Mouse (Mus musculus) hindbrain, embryonic 11.5 days (tissue): ENCODE measurements around the gene Fam214a. TPM values are rescaled to one million over a fixed set of nuclear protein-coding genes. Genes with fewer than 3 reads are reported as not detected.

Source experiments
- ATAC-seq: fragments of 200-750 bp; cut with Nextera tagmentation; 2 replicates; pipeline ENCODE4 v1.8.0; 2017; ENCODE audit warnings: mild to moderate bottlenecking, moderate TSS enrichment, moderate library complexity; ENCODE audit not compliant: low FRiP score
- DNase-seq: peaks from one replicate; pipeline ENCODE4 v3.0.0-alpha.2; 2015; ENCODE audit warnings: low spot score
- H3K27ac ChIP-seq: fragments of 300-500 bp; sonication (generic); 2 replicates; pipeline ENCODE4 v1.5.1; 2014; ENCODE audit warnings: mild to moderate bottlenecking, low read depth, low read length
- H3K27me3 ChIP-seq: fragments of 300-500 bp; sonication (generic); 2 replicates; pipeline ENCODE4 v1.6.1; 2014; ENCODE audit warnings: mild to moderate bottlenecking, low read length, moderate library complexity, mixed read lengths; ENCODE audit not compliant: control insufficient read depth, insufficient read depth
- H3K36me3 ChIP-seq: fragments of 300-500 bp; sonication (generic); 2 replicates; pipeline ENCODE4 v1.6.1; 2014; ENCODE audit warnings: mild to moderate bottlenecking, low read length, moderate library complexity, mixed read lengths; ENCODE audit not compliant: control insufficient read depth, insufficient read depth
- H3K4me1 ChIP-seq: fragments of 300-500 bp; sonication (generic); replicated peaks from 2 replicates; pipeline ENCODE4 v1.6.1; 2014; ENCODE audit warnings: low read length, mixed read lengths; ENCODE audit not compliant: control insufficient read depth, insufficient read depth
- H3K4me2 ChIP-seq: fragments of 300-500 bp; sonication (generic); replicated peaks from 2 replicates; pipeline ENCODE4 v1.6.1; 2014; ENCODE audit warnings: mild to moderate bottlenecking, low read depth, low read length
- H3K4me3 ChIP-seq: fragments of 300-500 bp; sonication (generic); 2 replicates; pipeline ENCODE4 v1.5.1; 2014; ENCODE audit warnings: low read depth, low read length
- H3K9ac ChIP-seq: fragments of 300-500 bp; sonication (generic); 2 replicates; pipeline ENCODE4 v1.6.1; 2014; ENCODE audit warnings: low read depth, low read length
- H3K9me3 ChIP-seq: fragments of 300-500 bp; sonication (generic); 2 replicates; pipeline ENCODE4 v1.6.1; 2016; ENCODE audit warnings: low read length; ENCODE audit not compliant: control insufficient read depth
- WGBS: fragments of 180-500 bp; shearing (Covaris S2); extraction: QIAGEN DNeasy Blood & Tissue Kit; methylation state at CpG from one replicate; pipeline ENCODE4 v1.1.7; 2014; 5-methylcytosine and 5-hydroxymethylcytosine counted together
- polyA plus RNA-seq: library from polyadenylated mRNA; unstranded; fragments of >200 nt; fragmentation: Nextera tagmentation; extraction: Ambion mirVana; gene quantifications from 2 replicates; pipeline ENCODE4 v1.2.1, GENCODE M21; 2014

Fam214a gene
- polyA plus RNA-seq, 1 experiment from 2014 or later = 17.9 TPM

GRCm38 (mm10) chr9:74996349-74996748 lies 43.7 kb downstream of the Fam214a start:
- Histone ChIP-seq H3K9ac (no peak overlapping the region), H3K4me1 (no peaks in the 10 kb centered on the region), H3K36me3 (no peaks in the 10 kb centered on the region), H3K4me2 (no peak overlapping the region), H3K27ac (no peak overlapping the region), H3K9me3 (no peaks in the 10 kb centered on the region), H3K27me3 (no peaks in the 10 kb centered on the region), H3K4me3 (no peak overlapping the region)
- 67% methylated on average over 2 of the region's 2 CpGs for WGBS
- ATAC-seq (no peak), DNase-seq (no peak)

GRCm38 (mm10) chr9:74997976-74998375 lies 45.3 kb downstream of the Fam214a start:
- no peak for DNase-seq

GRCm38 (mm10) chr9:75001006-75001405 lies 48.3 kb downstream of the Fam214a start:
- H3K4me3 ChIP-seq = no peak overlapping the region
- no peak overlapping the region for H3K4me2 ChIP-seq
- no peaks in the 10 kb centered on the region for H3K27me3 ChIP-seq
- ATAC-seq (no peak), DNase-seq (no peak)
- H3K9ac ChIP-seq = no peak overlapping the region
- H3K4me1 ChIP-seq = no peaks in the 10 kb centered on the region
- WGBS = 88% methylated on average over 6 of the region's 6 CpGs
- H3K36me3 ChIP-seq = no peaks in the 10 kb centered on the region
- no peak overlapping the region for H3K27ac ChIP-seq
- no peaks in the 10 kb centered on the region for H3K9me3 ChIP-seq

More at GRCm38 (mm10) chr9:74997976-74998375, 45.3 kb downstream of the Fam214a start:
- H3K27me3 ChIP-seq = no peaks in the 10 kb centered on the region
- H3K4me1 ChIP-seq = no peaks in the 10 kb centered on the region
- H3K9ac ChIP-seq = no peak overlapping the region
- no peak for ATAC-seq
- H3K4me3 ChIP-seq = no peak overlapping the region
- H3K36me3 ChIP-seq = no peaks in the 10 kb centered on the region
- H3K4me2 ChIP-seq = no peak overlapping the region
- no peaks in the 10 kb centered on the region for H3K9me3 ChIP-seq
- no peak overlapping the region for H3K27ac ChIP-seq

GRCm38 (mm10) chr9:75001611-75002204 lies 49.0 kb downstream of the Fam214a start:
- ATAC-seq = no peak

GRCm38 (mm10) chr9:75002262-75002661 lies 49.6 kb downstream of the Fam214a start:
- Histone ChIP-seq H3K9me3 (no peaks in the 10 kb centered on the region), H3K27me3 (no peaks in the 10 kb centered on the region), H3K4me2 (no peak overlapping the region), H3K36me3 (no peaks in the 10 kb centered on the region), H3K4me1 (no peaks in the 10 kb centered on the region), H3K9ac (no peak overlapping the region), H3K27ac (no peak overlapping the region), H3K4me3 (no peak overlapping the region)
- ATAC-seq = no peak
- 81% methylated on average over 3 of the region's 3 CpGs for WGBS
- no peak for DNase-seq

More at GRCm38 (mm10) chr9:75001611-75002204, 49.0 kb downstream of the Fam214a start:
- Histone ChIP-seq H3K9me3 (no peaks in the 10 kb centered on the region), H3K9ac (no peak overlapping the region), H3K27me3 (no peaks in the 10 kb centered on the region), H3K4me1 (no peaks in the 10 kb centered on the region), H3K4me2 (no peak overlapping the region), H3K27ac (no peak overlapping the region), H3K4me3 (no peak overlapping the region), H3K36me3 (no peaks in the 10 kb centered on the region)
- 84% methylated on average over 5 of the region's 5 CpGs for WGBS
- no peak for DNase-seq

- no peak for DNase-seq
- ATAC-seq = no peak
- Histone ChIP-seq H3K4me1 (no peaks in the 10 kb centered on the region), H3K27me3 (no peaks in the 10 kb centered on the region), H3K36me3 (no peaks in the 10 kb centered on the region), H3K4me2 (no peak overlapping the region), H3K9ac (no peak overlapping the region), H3K4me3 (no peak overlapping the region), H3K9me3 (no peaks in the 10 kb centered on the region), H3K27ac (no peak overlapping the region)
- 96% methylated on average over 10 of the region's 10 CpGs for WGBS
These were observed 51.5 kb downstream of the Fam214a start for GRCm38 (mm10) chr9:75004203-75004602.

- Histone ChIP-seq H3K4me1 (no peaks in the 10 kb centered on the region), H3K36me3 (0 out of 2 replicates have a peak, but pooled peaks cover 2% of the 10 kb centered on the region), H3K9me3 (no peaks in the 10 kb centered on the region), H3K27me3 (no peaks in the 10 kb centered on the region), H3K4me3 (no peak overlapping the region), H3K9ac (no peak overlapping the region), H3K4me2 (no peak overlapping the region), H3K27ac (no peak overlapping the region)
- no peak for DNase-seq
- no peak for ATAC-seq
- 94% methylated on average over 2 of the region's 2 CpGs for WGBS
These were observed 63.9 kb downstream of the Fam214a start for GRCm38 (mm10) chr9:75016591-75016990.

- Histone ChIP-seq H3K4me2 (no peak overlapping the region), H3K36me3 (0 out of 2 replicates have a peak, but pooled peaks cover 2% of the 10 kb centered on the region), H3K4me1 (no peaks in the 10 kb centered on the region), H3K27me3 (no peaks in the 10 kb centered on the region), H3K9ac (no peak overlapping the region), H3K27ac (no peak overlapping the region), H3K9me3 (no peaks in the 10 kb centered on the region), H3K4me3 (no peak overlapping the region)
- DNase-seq (no peak), ATAC-seq (no peak)
- WGBS = 90% methylated on average over 6 of the region's 6 CpGs
These were observed 66.5 kb downstream of the Fam214a start for GRCm38 (mm10) chr9:75019181-75019580.

GRCm38 (mm10) chr9:75019592-75019991 lies 66.9 kb downstream of the Fam214a start:
- H3K9ac ChIP-seq = no peak overlapping the region
- H3K27ac ChIP-seq = no peak overlapping the region
- no peaks in the 10 kb centered on the region for H3K4me1 ChIP-seq
- no peak overlapping the region for H3K4me2 ChIP-seq
- H3K9me3 ChIP-seq = no peaks in the 10 kb centered on the region
- DNase-seq = no peak
- 0 out of 2 replicates have a peak, but pooled peaks cover 2% of the 10 kb centered on the region for H3K36me3 ChIP-seq
- no peak overlapping the region for H3K4me3 ChIP-seq
- no peaks in the 10 kb centered on the region for H3K27me3 ChIP-seq
- ATAC-seq = no peak
- 93% methylated on average over 3 of the region's 3 CpGs for WGBS
